Mouse (Mus musculus): ENCODE results near the gene Amigo3. TPM values are rescaled to one million over a fixed set of nuclear protein-coding genes. Genes with fewer than 3 reads are reported as not detected.

Amigo3 gene
- polyA plus RNA-seq, 1 experiment from 2014 or later = 1.8 TPM

GRCm38 (mm10) chr9:108049561-108050251 is 3.3 kb upstream of the Amigo3 start:
- DNase-seq (ENCODE audit: low spot score) = no peak
- Histone ChIP-seq H3K9me3 (ENCODE audit: control insufficient read depth, low read length) (no peaks in the 10 kb centered on the region), H3K27ac (ENCODE audit: low read depth, low read length) (peak overlapping the region; percentile 43), H3K4me1 (replicated peaks; ENCODE audit: control insufficient read depth, insufficient read depth, low read length) (peaks cover 11% of the 10 kb centered on the region; the same call in 1 of the 2 replicates), H3K27me3 (ENCODE audit: control insufficient read depth, insufficient read depth, low read length) (no peaks in the 10 kb centered on the region), H3K36me3 (ENCODE audit: control insufficient read depth, insufficient read depth, low read length) (0 out of 2 replicates have a peak, but pooled peaks cover 5% of the 10 kb centered on the region), H3K9ac (ENCODE audit: low read depth, low read length) (peak overlapping the region; percentile 85), H3K4me2 (replicated peaks; ENCODE audit: low read depth, low read length) (peak overlapping the region; percentile 93), H3K4me3 (ENCODE audit: low read depth, low read length) (peak overlapping the region; percentile 59)
- 44% methylated on average over 15 of the region's 15 CpGs for WGBS
- ATAC-seq (ENCODE audit: low FRiP score) = peak; percentile 17; the same call in 1 of the 2 replicates

GRCm38 (mm10) chr9:108051184-108051930 is 1.6 kb upstream of the Amigo3 start:
- no peak for ATAC-seq (ENCODE audit: low FRiP score)
- no peaks in the 10 kb centered on the region for H3K27me3 ChIP-seq (ENCODE audit: control insufficient read depth, insufficient read depth, low read length)
- peaks cover 11% of the 10 kb centered on the region; the same call in 1 of the 2 replicates for H3K4me1 ChIP-seq (replicated peaks; ENCODE audit: control insufficient read depth, insufficient read depth, low read length)
- no peak overlapping the region for H3K27ac ChIP-seq (ENCODE audit: low read depth, low read length)
- H3K9ac ChIP-seq (ENCODE audit: low read depth, low read length) = no peak overlapping the region
- H3K9me3 ChIP-seq (ENCODE audit: control insufficient read depth, low read length) = no peaks in the 10 kb centered on the region
- H3K4me3 ChIP-seq (ENCODE audit: low read depth, low read length) = no peak overlapping the region
- 94% methylated on average over 15 of the region's 15 CpGs for WGBS
- no peak overlapping the region for H3K4me2 ChIP-seq (replicated peaks; ENCODE audit: low read depth, low read length)
- no peak for DNase-seq (ENCODE audit: low spot score)
- H3K36me3 ChIP-seq (ENCODE audit: control insufficient read depth, insufficient read depth, low read length) = 0 out of 2 replicates have a peak, but pooled peaks cover 2% of the 10 kb centered on the region

- 88% methylated on average over 4 of the region's 4 CpGs for WGBS
Observed at GRCm38 (mm10) chr9:108051931-108052220, 1.1 kb upstream of the Amigo3 start.

GRCm38 (mm10) chr9:108052411-108052810 is 548 bp upstream of the Amigo3 start:
- no peak overlapping the region for H3K27ac ChIP-seq (ENCODE audit: low read depth, low read length)
- peaks cover 11% of the 10 kb centered on the region; the same call in 1 of the 2 replicates for H3K4me1 ChIP-seq (replicated peaks; ENCODE audit: control insufficient read depth, insufficient read depth, low read length)
- H3K4me3 ChIP-seq (ENCODE audit: low read depth, low read length) = no peak overlapping the region
- WGBS = 76% methylated on average over 7 of the region's 7 CpGs
- ATAC-seq (ENCODE audit: low FRiP score) = no peak
- H3K9ac ChIP-seq (ENCODE audit: low read depth, low read length) = no peak overlapping the region
- no peaks in the 10 kb centered on the region for H3K27me3 ChIP-seq (ENCODE audit: control insufficient read depth, insufficient read depth, low read length)
- H3K4me2 ChIP-seq (replicated peaks; ENCODE audit: low read depth, low read length) = no peak overlapping the region
- DNase-seq (ENCODE audit: low spot score) = no peak
- H3K36me3 ChIP-seq (ENCODE audit: control insufficient read depth, insufficient read depth, low read length) = no peaks in the 10 kb centered on the region
- H3K9me3 ChIP-seq (ENCODE audit: control insufficient read depth, low read length) = no peaks in the 10 kb centered on the region

More at GRCm38 (mm10) chr9:108051931-108052220, 1.1 kb upstream of the Amigo3 start:
- H3K4me3 ChIP-seq (ENCODE audit: low read depth, low read length) = no peak overlapping the region
- H3K9ac ChIP-seq (ENCODE audit: low read depth, low read length) = no peak overlapping the region
- 0 out of 2 replicates have a peak, but pooled peaks cover 2% of the 10 kb centered on the region for H3K36me3 ChIP-seq (ENCODE audit: control insufficient read depth, insufficient read depth, low read length)
- H3K27me3 ChIP-seq (ENCODE audit: control insufficient read depth, insufficient read depth, low read length) = no peaks in the 10 kb centered on the region
- ATAC-seq (ENCODE audit: low FRiP score) (no peak), DNase-seq (ENCODE audit: low spot score) (no peak)
- no peaks in the 10 kb centered on the region for H3K9me3 ChIP-seq (ENCODE audit: control insufficient read depth, low read length)
- no peak overlapping the region for H3K27ac ChIP-seq (ENCODE audit: low read depth, low read length)
- H3K4me2 ChIP-seq (replicated peaks; ENCODE audit: low read depth, low read length) = no peak overlapping the region
- peaks cover 11% of the 10 kb centered on the region; the same call in 1 of the 2 replicates for H3K4me1 ChIP-seq (replicated peaks; ENCODE audit: control insufficient read depth, insufficient read depth, low read length)

GRCm38 (mm10) chr9:108053665-108054225 is 786 bp downstream of the Amigo3 start:
- H3K4me1 ChIP-seq (replicated peaks; ENCODE audit: control insufficient read depth, insufficient read depth, low read length) = peaks cover 6% of the 10 kb centered on the region; the same call in 1 of the 2 replicates
- H3K4me3 ChIP-seq (ENCODE audit: low read depth, low read length) = no peak overlapping the region
- 93% methylated on average over 15 of the region's 15 CpGs for WGBS
- H3K27me3 ChIP-seq (ENCODE audit: control insufficient read depth, insufficient read depth, low read length) = no peaks in the 10 kb centered on the region
- no peak overlapping the region for H3K9ac ChIP-seq (ENCODE audit: low read depth, low read length)
- no peaks in the 10 kb centered on the region for H3K36me3 ChIP-seq (ENCODE audit: control insufficient read depth, insufficient read depth, low read length)
- ATAC-seq (ENCODE audit: low FRiP score) (no peak), DNase-seq (ENCODE audit: low spot score) (no peak)
- H3K4me2 ChIP-seq (replicated peaks; ENCODE audit: low read depth, low read length) = no peak overlapping the region
- no peak overlapping the region for H3K27ac ChIP-seq (ENCODE audit: low read depth, low read length)
- no peaks in the 10 kb centered on the region for H3K9me3 ChIP-seq (ENCODE audit: control insufficient read depth, low read length)

- ATAC-seq (ENCODE audit: low FRiP score) (no peak), DNase-seq (ENCODE audit: low spot score) (no peak)
- WGBS = 91% methylated on average over 22 of the region's 22 CpGs
- Histone ChIP-seq H3K36me3 (ENCODE audit: control insufficient read depth, insufficient read depth, low read length) (0 out of 2 replicates have a peak, but pooled peaks cover 2% of the 10 kb centered on the region), H3K27ac (ENCODE audit: low read depth, low read length) (no peak overlapping the region), H3K4me2 (replicated peaks; ENCODE audit: low read depth, low read length) (no peak overlapping the region), H3K9ac (ENCODE audit: low read depth, low read length) (no peak overlapping the region), H3K4me3 (ENCODE audit: low read depth, low read length) (no peak overlapping the region), H3K4me1 (replicated peaks; ENCODE audit: control insufficient read depth, insufficient read depth, low read length) (peaks cover 5% of the 10 kb centered on the region; the same call in 1 of the 2 replicates), H3K27me3 (ENCODE audit: control insufficient read depth, insufficient read depth, low read length) (no peaks in the 10 kb centered on the region), H3K9me3 (ENCODE audit: control insufficient read depth, low read length) (no peaks in the 10 kb centered on the region)
Observed at GRCm38 (mm10) chr9:108054331-108055040, 1.5 kb downstream of the Amigo3 start.

GRCm38 (mm10) chr9:108055061-108055460 is 2.1 kb downstream of the Amigo3 start:
- H3K9ac ChIP-seq (ENCODE audit: low read depth, low read length) = no peak overlapping the region
- H3K9me3 ChIP-seq (ENCODE audit: control insufficient read depth, low read length) = no peaks in the 10 kb centered on the region
- no peaks in the 10 kb centered on the region for H3K27me3 ChIP-seq (ENCODE audit: control insufficient read depth, insufficient read depth, low read length)
- ATAC-seq (ENCODE audit: low FRiP score) (no peak), DNase-seq (ENCODE audit: low spot score) (no peak)
- no peak overlapping the region for H3K4me3 ChIP-seq (ENCODE audit: low read depth, low read length)
- H3K27ac ChIP-seq (ENCODE audit: low read depth, low read length) = no peak overlapping the region
- H3K4me1 ChIP-seq (replicated peaks; ENCODE audit: control insufficient read depth, insufficient read depth, low read length) = peaks cover 2% of the 10 kb centered on the region; the same call in 1 of the 2 replicates
- H3K4me2 ChIP-seq (replicated peaks; ENCODE audit: low read depth, low read length) = no peak overlapping the region
- 0 out of 2 replicates have a peak, but pooled peaks cover 2% of the 10 kb centered on the region for H3K36me3 ChIP-seq (ENCODE audit: control insufficient read depth, insufficient read depth, low read length)
- WGBS = 94% methylated on average over 1 of the region's 1 CpGs

GRCm38 (mm10) chr9:108055661-108056237 is 2.8 kb downstream of the Amigo3 start:
- Histone ChIP-seq H3K4me3 (ENCODE audit: low read depth, low read length) (no peak overlapping the region), H3K36me3 (ENCODE audit: control insufficient read depth, insufficient read depth, low read length) (0 out of 2 replicates have a peak, but pooled peaks cover 2% of the 10 kb centered on the region), H3K9me3 (ENCODE audit: control insufficient read depth, low read length) (no peaks in the 10 kb centered on the region), H3K4me1 (replicated peaks; ENCODE audit: control insufficient read depth, insufficient read depth, low read length) (peaks cover 2% of the 10 kb centered on the region; the same call in 1 of the 2 replicates), H3K27me3 (ENCODE audit: control insufficient read depth, insufficient read depth, low read length) (no peaks in the 10 kb centered on the region), H3K27ac (ENCODE audit: low read depth, low read length) (no peak overlapping the region), H3K4me2 (replicated peaks; ENCODE audit: low read depth, low read length) (no peak overlapping the region), H3K9ac (ENCODE audit: low read depth, low read length) (no peak overlapping the region)
- no peak for ATAC-seq (ENCODE audit: low FRiP score)
- WGBS = 91% methylated on average over 6 of the region's 6 CpGs
- no peak for DNase-seq (ENCODE audit: low spot score)
